Mouse (Mus musculus) midbrain, embryonic 12.5 days (tissue): ENCODE measurements around the gene Plb1. TPM values are rescaled to one million over a fixed set of nuclear protein-coding genes. Genes with fewer than 3 reads are reported as not detected.

Experiments used
- ATAC-seq: fragments of 200-750 bp; cut with Nextera tagmentation; 2 replicates; pipeline ENCODE4 v1.8.0; 2017; ENCODE audit warnings: low read depth, moderate TSS enrichment, moderate library complexity; ENCODE audit not compliant: low FRiP score
- H3K27ac ChIP-seq: fragments of 300-500 bp; sonication (generic); replicated peaks from 2 replicates; pipeline ENCODE4 v1.5.1; 2016; ENCODE audit warnings: mild to moderate bottlenecking
- H3K27me3 ChIP-seq: fragments of 300-500 bp; sonication (generic); 2 replicates; pipeline ENCODE4 v1.6.1; 2016; ENCODE audit warnings: mild to moderate bottlenecking
- H3K36me3 ChIP-seq: fragments of 300-500 bp; sonication (generic); 2 replicates; pipeline ENCODE4 v1.6.1; 2016
- H3K4me1 ChIP-seq: fragments of 300-500 bp; sonication (generic); 2 replicates; pipeline ENCODE4 v1.6.1; 2016
- H3K4me2 ChIP-seq: fragments of 300-500 bp; sonication (generic); replicated peaks from 2 replicates; pipeline ENCODE4 v1.6.1; 2016; ENCODE audit warnings: mild to moderate bottlenecking, moderate library complexity
- H3K4me3 ChIP-seq: fragments of 300-500 bp; sonication (generic); 2 replicates; pipeline ENCODE4 v1.5.1; 2016; ENCODE audit warnings: mild to moderate bottlenecking
- H3K9ac ChIP-seq: fragments of 300-500 bp; sonication (generic); replicated peaks from 2 replicates; pipeline ENCODE4 v1.6.1; 2016; ENCODE audit warnings: mild to moderate bottlenecking, moderate library complexity
- H3K9me3 ChIP-seq: fragments of 300-500 bp; sonication (generic); 2 replicates; pipeline ENCODE4 v1.6.1; 2016; ENCODE audit warnings: mild to moderate bottlenecking
- WGBS: fragments of 180-500 bp; shearing (Covaris S2); methylation state at CpG from one replicate; pipeline ENCODE4 v1.1.7; 2016; 5-methylcytosine and 5-hydroxymethylcytosine counted together
- polyA plus RNA-seq: library from polyadenylated mRNA; unstranded; fragments of >200 nt; fragmentation: Nextera tagmentation; extraction: Ambion mirVana; gene quantifications from 2 replicates; pipeline ENCODE4 v1.2.1, GENCODE M21; 2016

The Plb1 gene
- polyA plus RNA-seq, 1 experiment from 2014 or later, result 0.06 TPM

GRCm38 (mm10) chr5:32371239-32371638 lies 138.7 kb downstream of the Plb1 start:
- H3K9me3 ChIP-seq, result no peaks in the 10 kb centered on the region
- no peak for ATAC-seq
- no peak overlapping the region for H3K27ac ChIP-seq
- no peak overlapping the region for H3K4me3 ChIP-seq
- H3K9ac ChIP-seq, result no peak overlapping the region
- H3K36me3 ChIP-seq, result no peaks in the 10 kb centered on the region
- no peaks in the 10 kb centered on the region for H3K4me1 ChIP-seq
- H3K4me2 ChIP-seq, result no peak overlapping the region
- WGBS, result 93% methylated on average over 5 of the region's 5 CpGs
- H3K27me3 ChIP-seq, result peaks cover 15% of the 10 kb centered on the region

DNA sequence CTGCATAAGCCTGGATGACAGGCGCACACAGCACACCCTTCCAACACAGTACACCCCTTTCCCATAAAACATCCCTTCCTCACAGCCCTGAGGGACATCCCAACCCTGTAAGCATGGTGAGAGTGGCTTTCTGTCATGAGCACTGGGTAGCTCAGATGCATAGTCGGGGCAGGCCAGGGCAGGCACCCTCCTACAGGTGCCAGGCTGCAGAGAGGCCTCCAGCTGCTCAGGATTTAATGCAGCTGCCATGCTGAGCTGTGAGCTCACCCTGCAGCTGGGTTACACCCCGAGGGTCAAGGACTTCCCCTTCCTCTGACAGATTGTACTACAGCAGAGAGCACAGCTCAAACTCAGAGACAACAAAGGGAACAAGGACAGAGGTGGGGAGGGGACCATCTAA lies 146.0 kb downstream of the Plb1 start:
- Histone ChIP-seq H3K4me1 (no peaks in the 10 kb centered on the region), H3K4me3 (no peak overlapping the region), H3K27ac (no peak overlapping the region), H3K4me2 (no peak overlapping the region), H3K27me3 (no peaks in the 10 kb centered on the region), H3K9me3 (no peaks in the 10 kb centered on the region), H3K36me3 (no peaks in the 10 kb centered on the region), H3K9ac (no peak overlapping the region)
- ATAC-seq, result no peak
- 52% methylated on average over 3 of the region's 3 CpGs for WGBS

DNA sequence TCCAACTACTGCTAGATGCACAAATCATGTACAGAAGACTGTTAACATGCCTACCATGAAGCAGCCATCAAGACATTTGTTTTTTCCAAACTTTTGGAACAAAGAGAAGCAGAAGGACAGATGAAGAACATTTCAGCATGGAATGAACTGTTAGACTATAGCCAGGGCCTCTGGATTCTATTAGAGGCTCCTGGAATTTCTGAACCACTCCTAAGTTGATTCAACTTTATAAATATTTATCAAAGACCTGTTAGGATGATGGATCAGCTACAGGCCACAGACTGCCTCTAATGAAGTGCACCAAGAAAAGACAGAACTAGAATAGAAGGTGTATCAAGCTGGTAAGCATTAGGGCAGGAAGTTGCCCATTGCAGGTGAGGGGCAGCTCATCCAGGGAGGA lies 156.1 kb downstream of the Plb1 start:
- H3K27me3 ChIP-seq, result no peaks in the 10 kb centered on the region
- no peak overlapping the region for H3K27ac ChIP-seq
- H3K4me3 ChIP-seq, result no peak overlapping the region
- no peaks in the 10 kb centered on the region for H3K4me1 ChIP-seq
- H3K9me3 ChIP-seq, result no peaks in the 10 kb centered on the region
- H3K9ac ChIP-seq, result no peak overlapping the region
- no peak for ATAC-seq
- H3K4me2 ChIP-seq, result no peak overlapping the region
- no peaks in the 10 kb centered on the region for H3K36me3 ChIP-seq

DNA sequence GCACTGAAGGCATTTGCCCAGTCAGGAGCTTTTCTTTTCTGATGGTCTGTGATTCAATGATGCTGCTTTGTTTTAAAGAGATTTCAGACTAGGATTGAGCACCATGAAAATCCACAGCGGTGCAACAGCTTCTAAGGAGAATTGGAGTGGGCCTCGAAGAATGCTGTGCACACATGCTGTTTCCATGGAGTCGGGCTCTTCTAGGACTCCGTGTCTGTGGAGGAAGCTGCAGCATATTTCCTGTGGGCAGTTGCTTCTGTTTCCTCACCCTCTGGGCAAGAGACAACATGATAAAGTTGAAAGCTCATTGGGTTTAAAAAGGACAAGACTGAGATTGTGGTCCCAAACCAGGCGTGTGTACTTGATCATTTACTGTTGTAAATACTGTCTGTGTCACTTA lies 157.8 kb downstream of the Plb1 start:
- H3K4me2 ChIP-seq, result no peak overlapping the region
- H3K27ac ChIP-seq, result no peak overlapping the region
- no peak overlapping the region for H3K4me3 ChIP-seq
- no peak overlapping the region for H3K9ac ChIP-seq
- H3K4me1 ChIP-seq, result no peaks in the 10 kb centered on the region
- no peak for ATAC-seq
- H3K27me3 ChIP-seq, result no peaks in the 10 kb centered on the region
- no peaks in the 10 kb centered on the region for H3K36me3 ChIP-seq
- 83% methylated on average over 5 of the region's 5 CpGs for WGBS
- no peaks in the 10 kb centered on the region for H3K9me3 ChIP-seq

DNA sequence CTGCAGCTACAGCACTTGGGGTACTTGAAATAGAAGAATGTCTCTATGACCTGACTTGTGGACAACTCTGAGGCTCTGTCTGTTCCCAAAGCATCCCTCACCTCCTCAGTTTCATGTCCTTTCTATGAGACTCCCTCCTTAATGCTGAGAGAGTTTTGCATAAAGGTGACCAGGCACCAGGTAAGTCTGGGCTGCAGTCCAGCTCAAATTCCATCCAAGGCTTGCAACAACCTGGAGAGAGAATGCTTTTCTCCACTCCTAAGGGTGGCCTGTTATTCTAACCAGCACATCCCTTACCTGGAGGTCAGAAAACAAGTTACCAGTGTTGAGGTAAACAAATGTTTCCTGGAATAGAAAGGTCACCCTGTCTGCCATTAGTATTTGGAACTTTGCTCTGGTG lies 159.8 kb downstream of the Plb1 start:
- no peaks in the 10 kb centered on the region for H3K36me3 ChIP-seq
- H3K4me3 ChIP-seq, result no peak overlapping the region
- H3K9ac ChIP-seq, result no peak overlapping the region
- H3K4me2 ChIP-seq, result no peak overlapping the region
- H3K27me3 ChIP-seq, result no peaks in the 10 kb centered on the region
- H3K27ac ChIP-seq, result no peak overlapping the region
- no peaks in the 10 kb centered on the region for H3K4me1 ChIP-seq
- no peaks in the 10 kb centered on the region for H3K9me3 ChIP-seq
- ATAC-seq, result no peak

DNA sequence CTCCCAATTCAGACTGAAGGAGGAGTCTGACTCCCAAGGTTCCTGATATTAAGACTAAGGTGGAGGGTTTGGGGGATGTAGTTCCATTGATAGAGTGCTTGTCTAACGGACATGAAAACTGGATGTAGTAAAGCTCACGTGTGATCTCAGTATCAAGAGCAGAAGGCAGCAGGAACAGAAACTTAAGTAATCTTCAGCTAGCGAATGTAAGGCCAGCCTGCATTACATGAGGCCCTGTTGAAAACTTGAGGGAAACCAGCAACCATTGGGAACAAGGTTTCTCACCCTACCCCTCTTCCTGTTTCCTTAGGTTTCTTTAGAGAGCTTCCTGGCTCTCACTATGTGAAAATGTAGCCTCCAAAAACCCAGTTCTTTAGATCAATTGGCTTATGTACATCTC lies 162.1 kb downstream of the Plb1 start:
- 92% methylated on average over 3 of the region's 3 CpGs for WGBS
- Histone ChIP-seq H3K4me3 (no peak overlapping the region), H3K4me1 (no peaks in the 10 kb centered on the region), H3K4me2 (no peak overlapping the region), H3K9ac (no peak overlapping the region), H3K9me3 (no peaks in the 10 kb centered on the region), H3K36me3 (no peaks in the 10 kb centered on the region), H3K27ac (no peak overlapping the region), H3K27me3 (no peaks in the 10 kb centered on the region)
- no peak for ATAC-seq

GRCm38 (mm10) chr5:32395101-32395892 lies 162.8 kb downstream of the Plb1 start:
- no peaks in the 10 kb centered on the region for H3K9me3 ChIP-seq
- no peak overlapping the region for H3K9ac ChIP-seq
- WGBS, result 77% methylated on average over 9 of the region's 9 CpGs
- H3K27me3 ChIP-seq, result no peaks in the 10 kb centered on the region
- H3K4me1 ChIP-seq, result no peaks in the 10 kb centered on the region
- no peak overlapping the region for H3K27ac ChIP-seq
- ATAC-seq, result no peak
- no peak overlapping the region for H3K4me3 ChIP-seq
- H3K4me2 ChIP-seq, result no peak overlapping the region
- H3K36me3 ChIP-seq, result no peaks in the 10 kb centered on the region

- H3K27ac ChIP-seq, result no peak overlapping the region
- H3K36me3 ChIP-seq, result no peaks in the 10 kb centered on the region
- 83% methylated on average over 3 of the region's 3 CpGs for WGBS
- no peaks in the 10 kb centered on the region for H3K9me3 ChIP-seq
- no peak overlapping the region for H3K4me3 ChIP-seq
- no peak overlapping the region for H3K4me2 ChIP-seq
- no peak for ATAC-seq
- no peaks in the 10 kb centered on the region for H3K27me3 ChIP-seq
- H3K9ac ChIP-seq, result no peak overlapping the region
- no peaks in the 10 kb centered on the region for H3K4me1 ChIP-seq
Measured at GRCm38 (mm10) chr5:32397719-32398118, 165.2 kb downstream of the Plb1 start.

DNA sequence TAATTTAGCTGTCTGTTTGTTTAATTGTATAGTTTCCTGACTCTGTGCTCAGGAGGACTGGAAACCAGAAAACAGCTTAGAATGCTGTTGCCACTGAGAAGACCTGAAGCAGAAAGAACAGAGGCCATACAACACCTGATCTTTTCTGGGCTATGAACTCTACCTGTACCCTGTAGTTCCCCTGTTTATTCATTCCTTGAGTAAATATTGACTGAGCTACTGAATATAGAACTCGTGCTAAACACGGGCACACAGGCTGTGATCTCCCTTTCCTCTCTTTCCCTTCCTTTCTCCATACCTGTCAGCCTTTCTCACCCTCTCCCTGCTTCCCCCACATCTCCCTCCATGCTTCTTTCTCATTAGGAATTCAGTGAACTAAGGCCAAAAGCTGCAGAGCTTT lies 168.4 kb downstream of the Plb1 start:
- 77% methylated on average over 2 of the region's 2 CpGs for WGBS
- Histone ChIP-seq H3K9me3 (no peaks in the 10 kb centered on the region), H3K4me2 (no peak overlapping the region), H3K4me1 (0 out of 2 replicates have a peak, but pooled peaks cover 4% of the 10 kb centered on the region), H3K36me3 (no peaks in the 10 kb centered on the region), H3K27ac (no peak overlapping the region), H3K4me3 (no peak overlapping the region), H3K9ac (no peak overlapping the region), H3K27me3 (no peaks in the 10 kb centered on the region)
- no peak for ATAC-seq

GRCm38 (mm10) chr5:32403082-32403953 lies 170.8 kb downstream of the Plb1 start:
- Histone ChIP-seq H3K27me3 (no peaks in the 10 kb centered on the region), H3K4me2 (no peak overlapping the region), H3K9ac (no peak overlapping the region), H3K27ac (no peak overlapping the region), H3K4me3 (no peak overlapping the region), H3K9me3 (no peaks in the 10 kb centered on the region), H3K36me3 (no peaks in the 10 kb centered on the region), H3K4me1 (0 out of 2 replicates have a peak, but pooled peaks cover 4% of the 10 kb centered on the region)
- WGBS, result 73% methylated on average over 9 of the region's 9 CpGs
- no peak for ATAC-seq

DNA sequence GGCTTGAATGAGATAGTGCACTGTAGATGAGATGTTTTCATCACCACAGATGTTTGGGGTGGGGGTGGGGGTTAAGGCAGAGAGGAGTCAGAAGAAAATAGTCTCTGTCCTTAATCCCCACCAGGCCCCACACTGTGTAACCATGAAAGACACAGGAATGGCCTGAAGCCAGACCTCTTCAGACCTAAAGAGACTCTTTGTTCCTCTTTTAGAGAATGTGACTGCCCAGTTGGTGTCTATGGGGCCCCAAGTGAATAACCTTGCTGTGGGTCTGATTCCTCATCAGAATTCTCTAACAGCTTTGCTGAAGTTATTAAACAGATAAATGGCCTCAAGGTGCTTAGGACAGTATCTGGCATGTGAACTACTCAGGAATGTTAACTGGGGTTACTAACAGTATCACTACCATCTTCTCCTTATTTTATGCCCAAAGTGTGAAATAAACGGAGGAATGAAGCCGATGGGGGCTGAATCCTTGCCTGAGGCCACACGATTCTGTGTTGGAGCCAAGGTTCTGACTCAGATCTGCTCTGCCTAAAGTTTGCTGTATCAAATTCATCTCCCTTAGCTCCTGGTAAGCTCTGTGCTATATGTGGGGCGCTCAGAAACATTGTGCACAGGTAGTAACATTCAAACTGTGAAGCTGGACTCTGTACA lies 172.8 kb downstream of the Plb1 start:
- H3K27ac ChIP-seq, result no peak overlapping the region
- H3K36me3 ChIP-seq, result no peaks in the 10 kb centered on the region
- no peaks in the 10 kb centered on the region for H3K27me3 ChIP-seq
- no peak overlapping the region for H3K4me2 ChIP-seq
- 79% methylated on average over 4 of the region's 4 CpGs for WGBS
- 0 out of 2 replicates have a peak, but pooled peaks cover 4% of the 10 kb centered on the region for H3K4me1 ChIP-seq
- no peaks in the 10 kb centered on the region for H3K9me3 ChIP-seq
- H3K4me3 ChIP-seq, result no peak overlapping the region
- ATAC-seq, result no peak
- no peak overlapping the region for H3K9ac ChIP-seq

DNA sequence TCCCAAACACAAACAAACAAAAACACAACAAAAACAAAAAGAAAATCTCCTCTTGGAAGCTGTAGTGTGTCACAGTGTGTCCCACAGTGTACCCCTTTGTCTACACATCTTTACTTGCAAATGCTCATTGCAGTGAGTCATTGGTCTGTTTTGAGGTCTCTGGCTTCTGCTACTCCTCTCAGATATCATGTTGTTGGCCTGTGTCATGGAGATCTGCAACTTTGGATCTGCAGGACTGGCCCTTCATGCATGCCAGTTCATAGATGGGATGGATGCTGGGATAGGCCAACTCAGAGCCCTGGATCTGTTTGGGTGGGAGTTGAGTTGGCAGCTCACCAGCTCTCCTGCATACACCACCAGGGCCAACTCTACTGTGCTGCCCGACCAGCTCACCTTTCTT lies 176.3 kb downstream of the Plb1 start:
- Histone ChIP-seq H3K4me2 (no peak overlapping the region), H3K9me3 (no peaks in the 10 kb centered on the region), H3K9ac (no peak overlapping the region), H3K27ac (no peak overlapping the region), H3K27me3 (no peaks in the 10 kb centered on the region), H3K36me3 (no peaks in the 10 kb centered on the region), H3K4me1 (peaks cover 10% of the 10 kb centered on the region; the same call in 1 of the 2 replicates), H3K4me3 (no peak overlapping the region)
- no peak for ATAC-seq
- 86% methylated on average over 1 of the region's 1 CpGs for whole genome bisulfite sequencing
